Mouse (Mus musculus) hindbrain, postnatal 0 days (tissue): ENCODE results near the gene Hcst. TPM values are rescaled to one million over a fixed set of nuclear protein-coding genes. Genes with fewer than 3 reads are reported as not detected.
A peak's percentile ranks its signal among the peaks of the same experiment; 100 is the strongest.

Experiments
- ATAC-seq: fragments of 200-750 bp; cut with Nextera tagmentation; 2 replicates; pipeline ENCODE4 v1.8.0; 2017; ENCODE audit warnings: mild to moderate bottlenecking, moderate TSS enrichment, moderate library complexity
- DNase-seq: peaks from one replicate; pipeline ENCODE4 v3.0.0-alpha.2; 2015; ENCODE audit warnings: low spot score
- H3K27ac ChIP-seq: fragments of 300-500 bp; sonication (generic); 2 replicates; pipeline ENCODE4 v1.5.1; 2014; ENCODE audit warnings: mild to moderate bottlenecking
- H3K27me3 ChIP-seq: fragments of 300-500 bp; sonication (generic); 2 replicates; pipeline ENCODE4 v1.6.1; 2014; ENCODE audit warnings: low read length, mixed read lengths; ENCODE audit not compliant: insufficient read depth
- H3K36me3 ChIP-seq: fragments of 300-500 bp; sonication (generic); 2 replicates; pipeline ENCODE4 v1.6.1; 2014; ENCODE audit warnings: low read length, mixed read lengths; ENCODE audit not compliant: insufficient read depth
- H3K4me1 ChIP-seq: fragments of 300-500 bp; sonication (generic); 2 replicates; pipeline ENCODE4 v1.6.1; 2014; ENCODE audit warnings: antibody characterized with exemption, low read length, mixed read lengths; ENCODE audit not compliant: insufficient read depth
- H3K4me2 ChIP-seq: fragments of 300-500 bp; sonication (generic); 2 replicates; pipeline ENCODE4 v1.6.1; 2014; ENCODE audit warnings: low read depth, mild to moderate bottlenecking, low read length, moderate library complexity, mixed read lengths
- H3K4me3 ChIP-seq: fragments of 300-500 bp; sonication (generic); 2 replicates; pipeline ENCODE4 v1.5.1; 2014; ENCODE audit warnings: low read length
- H3K9ac ChIP-seq: fragments of 300-500 bp; sonication (generic); replicated peaks from 2 replicates; pipeline ENCODE4 v1.6.1; 2014; ENCODE audit warnings: mild to moderate bottlenecking, low read length, moderate library complexity, mixed read lengths
- H3K9me3 ChIP-seq: fragments of 300-500 bp; sonication (generic); 2 replicates; pipeline ENCODE4 v1.6.1; 2016; ENCODE audit warnings: low read length, mixed read lengths
- CTCF ChIP-seq: IDR thresholded peaks from 2 replicates; pipeline ENCODE4 v1.5.1; 2016; ENCODE audit warnings: antibody characterized with exemption, control low read depth, low read depth
- WGBS: fragments of 180-500 bp; shearing (Covaris S2); extraction: QIAGEN DNeasy Blood & Tissue Kit; methylation state at CpG from one replicate; pipeline ENCODE4 v1.1.7; 2014; 5-methylcytosine and 5-hydroxymethylcytosine counted together
- polyA plus RNA-seq: library from polyadenylated mRNA; unstranded; fragments of >200 nt; fragmentation: Nextera tagmentation; extraction: Ambion mirVana; gene quantifications from 2 replicates; pipeline ENCODE4 v1.2.1, GENCODE M21; 2015
- total RNA-seq: library from RNA; depleted of rRNA; stranded (reverse); fragments of >200 nt; gene quantifications from 2 replicates; pipeline ENCODE4 v1.2.3, GENCODE M21; 2014; rRNA removed

The Hcst gene
- total RNA-seq = not detected in 2 replicates
- polyA plus RNA-seq = 0.84 and 1.0 TPM in 2 replicates

GRCm38 (mm10) chr7:30419561-30420499, at the start of gene Hcst:
Gene Hcst, minus strand, starts transcription at chr7:30419854.
- WGBS = 74% methylated on average over 10 of the region's 10 CpGs
- no peaks in the 10 kb centered on the region for H3K36me3 ChIP-seq
- H3K27ac ChIP-seq = no peak within 1 kb of the TSS
- peaks cover 5% of the 10 kb centered on the region; the same call in 1 of the 2 replicates for H3K4me1 ChIP-seq
- no peak within 1 kb of the TSS for H3K4me2 ChIP-seq
- no peak within 1 kb of the TSS for H3K4me3 ChIP-seq
- H3K9ac ChIP-seq = no peak within 1 kb of the TSS
- no peaks in the 10 kb centered on the region for H3K9me3 ChIP-seq
- no peak for TF ChIP-seq CTCF
- no peak for ATAC-seq
- DNase-seq = no peak
- H3K27me3 ChIP-seq = no peaks in the 10 kb centered on the region

- Histone ChIP-seq H3K9ac (no peak overlapping the region), H3K36me3 (no peaks in the 10 kb centered on the region), H3K27me3 (peaks cover 24% of the 10 kb centered on the region; the same call in 1 of the 2 replicates), H3K9me3 (no peaks in the 10 kb centered on the region), H3K4me3 (no peak overlapping the region), H3K27ac (no peak overlapping the region), H3K4me2 (no peak overlapping the region), H3K4me1 (no peaks in the 10 kb centered on the region)
- no peak for ATAC-seq
- DNase-seq = no peak
- WGBS = 21% methylated on average over 6 of the region's 6 CpGs
- TF ChIP-seq CTCF = no peak
These were observed 45.2 kb upstream of the Hcst start for GRCm38 (mm10) chr7:30464816-30465300.

- WGBS = 15% methylated on average over 4 of the region's 4 CpGs
- no peaks in the 10 kb centered on the region for H3K4me1 ChIP-seq
- no peak overlapping the region for H3K4me2 ChIP-seq
- H3K27me3 ChIP-seq = peaks cover 24% of the 10 kb centered on the region; the same call in 1 of the 2 replicates
- H3K9ac ChIP-seq = no peak overlapping the region
- H3K27ac ChIP-seq = no peak overlapping the region
- DNase-seq (no peak), ATAC-seq (no peak)
- H3K9me3 ChIP-seq = no peaks in the 10 kb centered on the region
- H3K4me3 ChIP-seq = no peak overlapping the region
- no peak for TF ChIP-seq CTCF
- no peaks in the 10 kb centered on the region for H3K36me3 ChIP-seq
These were observed 44.3 kb upstream of the Hcst start for GRCm38 (mm10) chr7:30463996-30464395.

GRCm38 (mm10) chr7:30463568-30463967, 43.9 kb upstream of the Hcst start:
- H3K9me3 ChIP-seq = no peaks in the 10 kb centered on the region
- ATAC-seq = no peak
- no peaks in the 10 kb centered on the region for H3K4me1 ChIP-seq
- no peak overlapping the region for H3K4me3 ChIP-seq
- H3K36me3 ChIP-seq = no peaks in the 10 kb centered on the region
- H3K4me2 ChIP-seq = no peak overlapping the region
- H3K27ac ChIP-seq = no peak overlapping the region
- WGBS = 31% methylated on average over 7 of the region's 7 CpGs
- H3K27me3 ChIP-seq = peaks cover 26% of the 10 kb centered on the region; the same call in 1 of the 2 replicates
- no peak overlapping the region for H3K9ac ChIP-seq
- no peak for TF ChIP-seq CTCF
- DNase-seq = no peak

GRCm38 (mm10) chr7:30459484-30459883, 39.8 kb upstream of the Hcst start:
- no peaks in the 10 kb centered on the region for H3K9me3 ChIP-seq
- DNase-seq (no peak), ATAC-seq (no peak)
- peaks cover 24% of the 10 kb centered on the region for H3K27me3 ChIP-seq
- H3K27ac ChIP-seq = no peak overlapping the region
- peaks cover 14% of the 10 kb centered on the region for H3K4me1 ChIP-seq
- WGBS = 25% methylated on average over 6 of the region's 6 CpGs
- no peak for TF ChIP-seq CTCF
- no peak overlapping the region for H3K4me2 ChIP-seq
- H3K36me3 ChIP-seq = no peaks in the 10 kb centered on the region
- no peak overlapping the region for H3K4me3 ChIP-seq
- no peak overlapping the region for H3K9ac ChIP-seq

- Histone ChIP-seq H3K36me3 (no peaks in the 10 kb centered on the region), H3K9ac (peak within 1 kb of the TSS; percentile 22; the same call in 1 of the 2 replicates), H3K9me3 (no peaks in the 10 kb centered on the region), H3K27me3 (peaks cover 38% of the 10 kb centered on the region), H3K4me3 (peak within 1 kb of the TSS; percentile 31), H3K4me1 (peaks cover 17% of the 10 kb centered on the region), H3K4me2 (peak within 1 kb of the TSS; percentile 61), H3K27ac (peak within 1 kb of the TSS; percentile 20; the same call in 1 of the 2 replicates)
- TF ChIP-seq CTCF = no peak
- ATAC-seq = peak; percentile 86
- peak; percentile 77 for DNase-seq
- WGBS = under 1% methylated on average over 16 of the region's 16 CpGs
These were observed 38.1 kb upstream of the Hcst start, which contains the start of the genes Kirrel2 and Nphs1 for GRCm38 (mm10) chr7:30457629-30458330. Gene Kirrel2, minus strand, starts transcription at chr7:30457690. Gene Nphs1, plus strand, starts transcription at chr7:30458315.
